Mouse (Mus musculus) heart, adult 2 months (tissue): ENCODE measurements around the gene Acp4. TPM values are rescaled to one million over a fixed set of nuclear protein-coding genes. Genes with fewer than 3 reads are reported as not detected.
"Not testable (repeated sequence)": the region's sequence is repeated elsewhere in the genome, so short reads cannot be mapped to it uniquely, and the experiment has no call there.

Experiments used
- DNase-seq, 2 experiments: peaks; one replicate each; pipeline ENCODE4 v3.0.0; 2021
- H3K27ac ChIP-seq: fragments of 200-600 bp; 2 replicates; pipeline ENCODE4 v1.8.1; 2022
- H3K27me3 ChIP-seq: fragments of 200-500 bp; 2 replicates; pipeline ENCODE4 v1.6.1; 2012; ENCODE audit warnings: mild to moderate bottlenecking, low read length, inconsistent platforms, mixed read lengths; ENCODE audit not compliant: control insufficient read depth, insufficient read depth
- H3K36me3 ChIP-seq: fragments of 200-500 bp; 2 replicates; pipeline ENCODE4 v1.6.1; 2012; ENCODE audit warnings: low read length, inconsistent platforms; ENCODE audit not compliant: control insufficient read depth, insufficient read depth
- H3K4me1 ChIP-seq: fragments of 200-500 bp; 2 replicates; pipeline ENCODE4 v1.6.1; 2011; ENCODE audit warnings: low read length; ENCODE audit not compliant: control insufficient read depth, insufficient read depth
- H3K4me3 ChIP-seq: fragments of 200-600 bp; 2 replicates; pipeline ENCODE4 v1.8.1; 2022
- H3K79me2 ChIP-seq: fragments of 200-500 bp; replicated peaks from 2 replicates; pipeline ENCODE4 v1.6.1; 2012; ENCODE audit warnings: mild to moderate bottlenecking, inconsistent platforms, low read length, moderate library complexity, mixed read lengths; ENCODE audit not compliant: control insufficient read depth, insufficient read depth
- H3K9ac ChIP-seq: fragments of 200-500 bp; 2 replicates; pipeline ENCODE4 v1.6.1; 2012; ENCODE audit warnings: low read depth, mild to moderate bottlenecking, control low read depth, inconsistent platforms, low read length, mixed read lengths
- CTCF ChIP-seq: fragments of 200-600 bp; IDR thresholded peaks from 2 replicates; pipeline ENCODE4 v1.8.1; 2022; ENCODE audit warnings: antibody characterized with exemption, mild to moderate bottlenecking, moderate library complexity
- EP300 ChIP-seq: fragments of 200-500 bp; IDR thresholded peaks from 2 replicates; pipeline ENCODE4 v1.6.1; 2011; ENCODE audit warnings: low read depth, low read length, control low read depth; ENCODE audit not compliant: insufficient read depth
- POLR2A ChIP-seq: fragments of 200-500 bp; IDR thresholded peaks from 2 replicates; pipeline ENCODE4 v1.6.1; 2011; ENCODE audit warnings: mild to moderate bottlenecking, low read depth, low read length, control low read depth; ENCODE audit not compliant: insufficient read depth
- WGBS: fragments of 180-500 bp; shearing (Covaris S2); methylation state at CpG from one replicate; pipeline ENCODE4 v1.1.7; 2018; 5-methylcytosine and 5-hydroxymethylcytosine counted together
- intact Hi-C: fragments of 180-260 bp; cut with DNase I; formaldehyde crosslinking; loops from one replicate; pipeline ENCODE4 v1.15.1; 2025
- polyA plus RNA-seq: library from polyadenylated mRNA; depleted of rRNA; stranded (reverse); fragments of >200 nt; gene quantifications from 2 replicates; pipeline ENCODE4 v1.2.3, GENCODE M21; 2012
- total RNA-seq, 2 experiments: library from RNA; stranded (reverse); gene quantifications; 2 replicates each; pipeline ENCODE4 v1.2.3; 2021

Gene Acp4
- total and polyA plus RNA-seq, 3 experiments: not detected

DNA sequence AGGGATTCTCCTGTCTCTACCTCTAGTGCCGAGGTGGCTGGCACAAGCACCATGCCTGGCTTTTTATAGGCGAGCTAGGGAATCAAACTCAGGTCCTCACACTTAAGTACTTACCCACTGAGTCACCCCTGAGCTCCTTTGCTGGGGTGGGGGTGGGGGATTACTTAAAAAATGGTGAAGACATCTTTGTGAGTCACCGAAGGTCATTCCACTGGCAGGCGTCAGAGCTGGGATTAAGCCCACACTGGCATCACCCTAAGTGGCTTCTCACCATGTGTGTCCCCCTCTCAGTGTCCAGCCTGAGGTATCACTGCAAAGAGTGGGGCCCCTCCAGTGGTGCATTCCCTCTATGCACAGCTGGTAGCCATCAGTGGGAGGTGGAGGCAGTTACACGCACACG lies 3.2 kb upstream of the Acp4 start:
- H3K79me2 ChIP-seq: no peaks in the 10 kb centered on the region
- intact Hi-C loops: loop anchor here (5.0 to 10.0 kb wide), 3 partner anchors 47 to 394 kb away; partner anchors contain the start of gene Clec11a
- TF ChIP-seq CTCF (no peak), POLR2A (no peak), EP300 (no peak)
- no peak for DNase-seq
- H3K4me3 ChIP-seq: no peak overlapping the region
- no peak overlapping the region for H3K27ac ChIP-seq
- WGBS: 65% methylated on average over 6 of the region's 6 CpGs
- no peak overlapping the region for H3K9ac ChIP-seq
- H3K27me3 ChIP-seq: no peaks in the 10 kb centered on the region
- H3K4me1 ChIP-seq: no peaks in the 10 kb centered on the region
- H3K36me3 ChIP-seq: no peaks in the 10 kb centered on the region

DNA sequence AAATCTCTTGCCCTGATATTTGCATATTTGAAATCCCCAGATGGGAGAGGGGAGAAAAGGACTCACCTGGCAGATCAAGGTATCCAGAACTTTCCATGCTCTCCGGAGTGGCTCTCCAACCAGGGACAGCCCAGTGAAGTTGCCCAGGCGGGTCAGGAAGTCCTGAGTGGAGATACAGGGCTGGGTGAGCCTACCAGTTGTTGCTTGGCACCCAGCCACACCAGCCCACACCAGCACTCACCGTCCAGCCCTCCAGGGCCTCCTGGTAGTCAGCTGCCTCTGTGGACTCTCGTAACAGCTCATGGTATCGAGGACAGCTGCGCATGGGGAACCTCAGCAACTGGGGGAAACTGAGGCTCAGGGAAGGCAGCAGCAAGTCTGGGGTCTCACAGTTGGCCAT lies 2.2 kb downstream of the Acp4 start:
- TF ChIP-seq CTCF (no peak), POLR2A (no peak), EP300 (no peak)
- WGBS: 62% methylated on average over 6 of the region's 6 CpGs
- H3K4me1 ChIP-seq: no peaks in the 10 kb centered on the region
- intact Hi-C loops: no loop called here
- H3K79me2 ChIP-seq: no peaks in the 10 kb centered on the region
- H3K4me3 ChIP-seq: no peak overlapping the region
- H3K27ac ChIP-seq: no peak overlapping the region
- no peaks in the 10 kb centered on the region for H3K27me3 ChIP-seq
- no peak for DNase-seq
- H3K9ac ChIP-seq: no peak overlapping the region
- no peaks in the 10 kb centered on the region for H3K36me3 ChIP-seq

DNA sequence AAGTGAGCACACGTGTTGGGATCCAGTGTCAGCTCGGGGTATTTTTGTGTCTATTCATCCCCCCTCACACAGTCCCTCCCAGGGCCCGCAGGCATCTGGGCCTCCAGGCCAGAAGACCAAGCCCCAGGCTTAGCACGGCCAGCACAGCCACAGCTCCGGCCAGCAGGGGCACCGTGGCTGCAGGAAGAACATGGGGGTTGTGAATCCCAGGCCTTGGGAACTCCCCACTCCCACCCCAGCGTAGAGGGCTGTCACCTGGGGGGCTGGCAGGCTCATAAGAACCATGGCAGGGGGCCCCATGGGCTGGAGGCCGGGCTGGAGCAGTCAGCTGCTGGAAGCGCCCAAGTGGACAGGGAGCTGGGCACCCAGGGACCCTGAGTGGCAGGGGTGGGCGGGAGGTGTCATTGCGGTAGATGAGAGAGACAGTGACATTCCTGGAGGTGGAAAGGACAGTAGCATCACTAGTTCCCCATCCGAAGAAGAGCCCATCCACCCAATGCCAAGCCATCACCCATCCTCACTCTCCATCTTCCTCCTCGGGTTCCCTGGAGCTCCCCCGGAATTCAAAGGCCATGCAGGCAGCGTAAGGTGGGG lies 4.1 kb downstream of the Acp4 start:
- H3K36me3 ChIP-seq: no peaks in the 10 kb centered on the region
- no peak overlapping the region for H3K27ac ChIP-seq
- 70% methylated on average over 15 of the region's 15 CpGs for WGBS
- H3K4me1 ChIP-seq: no peaks in the 10 kb centered on the region
- no peak overlapping the region for H3K9ac ChIP-seq
- DNase-seq: no peak
- intact Hi-C loops: no loop called here
- H3K79me2 ChIP-seq: no peaks in the 10 kb centered on the region
- no peak overlapping the region for H3K4me3 ChIP-seq
- TF ChIP-seq EP300: no peak
- TF ChIP-seq CTCF: no peak
- TF ChIP-seq POLR2A: no peak
- H3K27me3 ChIP-seq: no peaks in the 10 kb centered on the region

DNA sequence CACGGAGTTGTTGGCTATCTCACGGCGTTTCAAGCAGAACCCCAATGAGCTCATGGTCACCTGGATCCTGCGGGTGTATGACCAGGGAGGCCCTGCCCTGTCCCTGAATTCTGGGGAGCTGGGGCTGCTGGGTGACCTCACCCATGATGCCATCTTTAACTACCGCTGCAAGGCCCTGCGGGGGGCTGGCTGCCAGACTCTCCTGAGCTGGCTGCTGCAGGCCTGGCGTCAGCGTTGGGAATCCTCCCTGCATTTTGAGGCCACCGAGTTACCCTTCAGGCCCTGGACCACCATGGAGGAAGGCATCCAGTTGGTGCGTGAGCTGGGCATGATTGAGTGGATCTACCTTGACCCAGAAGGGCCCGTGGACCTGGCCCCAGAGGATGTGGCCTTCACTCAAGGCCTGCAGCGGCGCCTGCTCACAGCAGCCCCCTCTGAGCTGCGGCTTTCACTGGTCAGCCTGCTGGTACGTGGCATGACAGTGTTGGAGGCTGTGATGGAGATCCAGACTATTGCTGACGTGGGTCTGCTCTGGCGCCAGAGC lies 6.4 kb downstream of the Acp4 start:
- H3K9ac ChIP-seq, H3K27ac ChIP-seq, H3K4me1 ChIP-seq, H3K36me3 ChIP-seq, intact Hi-C loops, H3K79me2 ChIP-seq, H3K4me3 ChIP-seq, H3K27me3 ChIP-seq, DNase-seq: not testable (repeated sequence)
- WGBS: 87% methylated on average over 17 of the region's 17 CpGs

DNA sequence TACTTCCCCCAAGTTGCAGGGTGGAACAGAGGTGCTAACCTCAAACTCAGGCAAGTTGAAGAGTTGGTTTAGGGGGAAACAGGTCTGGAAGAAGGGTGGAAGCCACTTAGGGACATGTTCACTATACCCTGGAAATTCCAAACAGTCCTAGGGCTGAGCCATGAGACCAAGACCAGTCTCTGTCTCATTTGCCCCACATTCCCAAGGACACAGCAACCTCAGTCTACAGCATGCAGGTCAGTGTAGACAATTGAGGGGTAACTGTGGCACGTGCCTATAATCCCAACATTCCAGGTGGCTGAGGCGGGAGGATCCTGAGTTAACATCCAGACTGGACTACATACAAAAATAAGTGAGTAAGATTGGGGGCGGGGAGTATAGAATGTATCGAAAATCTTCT lies 7.9 kb downstream of the Acp4 start:
- H3K9ac ChIP-seq: no peak overlapping the region
- H3K79me2 ChIP-seq: 0 out of 2 replicates have a peak, but pooled peaks cover 1% of the 10 kb centered on the region
- TF ChIP-seq POLR2A: no peak
- TF ChIP-seq CTCF: no peak
- no peak for TF ChIP-seq EP300
- H3K27ac ChIP-seq: no peak overlapping the region
- DNase-seq: no peak
- WGBS: 91% methylated on average over 4 of the region's 4 CpGs
- intact Hi-C loops: loop anchor here (5.0 to 10.0 kb wide), 3 partner anchors 56 to 303 kb away; partner anchors contain the start of genes Aspdh, Clec11a, Josd2 and Nr1h2
- no peak overlapping the region for H3K4me3 ChIP-seq
- H3K4me1 ChIP-seq: peaks cover 1% of the 10 kb centered on the region
- 0 out of 2 replicates have a peak, but pooled peaks cover 2% of the 10 kb centered on the region for H3K36me3 ChIP-seq
- H3K27me3 ChIP-seq: no peaks in the 10 kb centered on the region

DNA sequence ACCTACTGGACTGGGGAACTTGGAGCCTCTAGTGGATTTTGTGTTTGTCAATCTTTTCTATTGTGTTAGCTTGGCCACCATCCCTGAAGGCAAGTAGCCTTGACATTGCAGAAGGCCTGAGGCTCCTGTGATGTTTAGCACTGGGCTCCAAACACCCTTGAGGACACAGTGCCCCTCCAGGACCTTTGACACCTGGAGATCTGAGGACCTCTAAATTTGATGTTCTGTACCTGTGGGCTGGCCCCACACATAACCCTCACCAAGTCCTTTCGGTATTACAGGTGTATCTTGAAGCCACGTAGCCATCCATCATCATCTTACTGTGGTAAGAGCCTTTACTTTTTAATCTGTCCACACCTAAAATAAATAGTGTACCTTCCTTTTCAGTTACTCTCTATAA lies 9.2 kb downstream of the Acp4 start:
- Histone ChIP-seq H3K4me1 (peaks cover 1% of the 10 kb centered on the region), H3K27me3 (no peaks in the 10 kb centered on the region), H3K79me2 (0 out of 2 replicates have a peak, but pooled peaks cover 1% of the 10 kb centered on the region), H3K9ac (no peak overlapping the region), H3K36me3 (0 out of 2 replicates have a peak, but pooled peaks cover 2% of the 10 kb centered on the region), H3K27ac (no peak overlapping the region), H3K4me3 (no peak overlapping the region)
- intact Hi-C loops: loop anchor here (5.0 to 10.0 kb wide), 3 partner anchors 57 to 304 kb away; partner anchors contain the start of genes Aspdh, Clec11a, Josd2 and Nr1h2
- TF ChIP-seq POLR2A (no peak), CTCF (no peak), EP300 (no peak)
- 97% methylated on average over 2 of the region's 2 CpGs for WGBS
- DNase-seq: no peak
